Mouse (Mus musculus): ENCODE measurements around the gene Fgfr2.

DNA sequence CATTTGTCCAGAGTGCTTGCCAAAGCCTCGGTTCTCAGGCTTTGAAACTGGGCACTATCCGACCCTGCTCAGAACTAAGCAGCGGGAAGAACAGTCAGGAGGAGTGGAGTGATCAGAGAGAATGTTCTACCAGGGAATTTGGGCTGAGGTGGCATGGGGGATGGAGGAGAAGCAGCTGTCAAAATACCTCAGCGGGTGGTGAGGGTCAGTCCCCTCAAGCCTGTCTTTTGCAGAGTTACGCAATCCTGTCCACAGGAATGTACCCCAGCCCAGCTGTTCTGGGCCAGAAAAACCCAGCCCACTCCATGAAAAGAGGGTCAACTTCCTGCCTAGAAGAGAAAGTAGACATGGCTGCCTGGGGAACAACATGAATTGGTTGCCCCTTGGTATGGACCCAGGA lies 862.5 kb downstream of the Fgfr2 start:
- TF ChIP-seq CTCF (conservative IDR thresholded peaks at IDR 0.05; ENCODE audit: insufficient read depth, insufficient read length, low read depth, low read length) (no peak), POLR2A (IDR thresholded peaks at IDR 0.05; ENCODE audit: low read depth, low read length) (no peak)

Data from kidney, adult 2 months (tissue).